Mouse (Mus musculus): ENCODE measurements around the gene Zbtb49. TPM values are rescaled to one million over a fixed set of nuclear protein-coding genes. Genes with fewer than 3 reads are reported as not detected.

The Zbtb49 gene
- polyA plus RNA-seq, 1 experiment from 2014 or later, result 11.9 TPM

DNA sequence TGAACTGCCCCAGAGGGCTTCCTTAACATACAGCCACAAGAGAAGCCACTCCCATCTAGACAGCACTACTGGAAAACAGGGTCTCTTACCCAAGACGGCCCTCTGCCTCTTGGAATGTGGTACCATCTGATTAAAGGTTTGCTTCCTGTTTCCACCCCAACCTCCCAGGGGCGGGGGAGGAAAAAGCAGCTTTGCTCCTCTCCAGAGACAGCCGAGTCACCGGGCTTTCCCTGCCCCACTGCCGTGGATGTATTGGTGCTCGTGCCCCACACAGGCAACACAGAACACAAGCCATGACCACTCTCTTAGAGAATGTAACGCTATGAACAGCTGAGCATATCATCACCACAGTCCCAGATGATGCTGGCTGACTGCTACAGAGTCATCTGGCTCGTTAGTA lies 11.3 kb downstream of the Zbtb49 start:
- WGBS, result 53% methylated on average over 8 of the region's 8 CpGs
- Histone ChIP-seq H3K36me3 (ENCODE audit: control insufficient read depth, insufficient read depth, low read length) (peaks cover 69% of the 10 kb centered on the region), H3K4me3 (ENCODE audit: low read depth, low read length) (no peak overlapping the region), H3K27me3 (replicated peaks; ENCODE audit: control insufficient read depth, insufficient read depth, low read length) (no peaks in the 10 kb centered on the region), H3K27ac (replicated peaks; ENCODE audit: low read depth, low read length) (no peak overlapping the region), H3K4me1 (ENCODE audit: control insufficient read depth, insufficient read depth, low read length) (no peaks in the 10 kb centered on the region), H3K4me2 (ENCODE audit: low read depth, low read length) (no peak overlapping the region), H3K9me3 (ENCODE audit: control insufficient read depth, low read length) (no peaks in the 10 kb centered on the region), H3K9ac (ENCODE audit: low read depth, low read length) (no peak overlapping the region)
- ATAC-seq (ENCODE audit: low read depth) (no peak), DNase-seq (ENCODE audit: low spot score) (no peak)

DNA sequence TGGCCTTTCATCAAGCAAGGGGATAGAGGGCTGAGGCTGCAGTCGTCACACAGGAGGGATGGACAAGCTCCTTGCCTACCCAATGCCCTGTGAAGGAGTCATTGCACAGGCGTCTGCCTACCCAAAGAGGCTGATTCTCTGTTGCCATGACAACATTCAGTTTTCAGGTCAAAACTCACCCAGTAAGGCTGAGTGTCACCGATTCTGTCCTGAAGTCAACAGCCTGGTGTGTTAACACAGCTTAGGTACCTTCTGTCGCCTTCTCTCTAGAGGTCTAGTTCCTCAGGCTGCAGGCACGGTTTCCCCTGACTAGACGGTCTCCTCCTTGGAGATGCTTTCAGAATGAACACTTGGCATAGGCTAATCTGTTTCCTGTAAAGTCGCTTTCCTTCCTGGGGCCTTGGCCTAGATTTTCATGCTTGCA lies 14.9 kb downstream of the Zbtb49 start:
- 77% methylated on average over 7 of the region's 7 CpGs for WGBS
- Histone ChIP-seq H3K9me3 (ENCODE audit: control insufficient read depth, low read length) (no peaks in the 10 kb centered on the region), H3K27ac (replicated peaks; ENCODE audit: low read depth, low read length) (no peak overlapping the region), H3K4me1 (ENCODE audit: control insufficient read depth, insufficient read depth, low read length) (no peaks in the 10 kb centered on the region), H3K4me2 (ENCODE audit: low read depth, low read length) (no peak overlapping the region), H3K36me3 (ENCODE audit: control insufficient read depth, insufficient read depth, low read length) (peaks cover 74% of the 10 kb centered on the region), H3K27me3 (replicated peaks; ENCODE audit: control insufficient read depth, insufficient read depth, low read length) (no peaks in the 10 kb centered on the region), H3K4me3 (ENCODE audit: low read depth, low read length) (no peak overlapping the region), H3K9ac (ENCODE audit: low read depth, low read length) (no peak overlapping the region)
- no peak for DNase-seq (ENCODE audit: low spot score)
- no peak for ATAC-seq (ENCODE audit: low read depth)

DNA sequence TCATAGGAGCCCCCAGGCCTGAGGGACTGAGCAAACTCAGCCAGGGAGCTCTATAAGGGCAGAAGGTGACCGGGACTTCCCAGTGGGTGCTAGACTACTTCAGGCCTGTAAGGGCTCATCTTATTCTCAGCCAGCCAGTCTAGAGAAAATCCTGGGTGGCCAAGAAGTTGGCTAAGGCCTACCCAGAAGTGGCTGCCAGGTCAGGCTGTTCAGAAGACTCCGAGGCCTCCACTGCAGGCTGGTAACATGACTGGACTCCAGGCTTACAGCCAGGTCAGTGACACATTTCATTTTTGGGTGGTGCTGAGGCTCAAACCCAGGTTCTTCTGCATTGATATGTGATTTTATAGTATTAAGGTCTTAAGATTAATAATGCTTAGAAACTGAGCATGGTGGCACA lies 20.6 kb downstream of the Zbtb49 start:
- H3K4me1 ChIP-seq (ENCODE audit: control insufficient read depth, insufficient read depth, low read length), result no peaks in the 10 kb centered on the region
- H3K36me3 ChIP-seq (ENCODE audit: control insufficient read depth, insufficient read depth, low read length), result peaks cover 51% of the 10 kb centered on the region
- DNase-seq (ENCODE audit: low spot score) (no peak), ATAC-seq (ENCODE audit: low read depth) (no peak)
- no peaks in the 10 kb centered on the region for H3K9me3 ChIP-seq (ENCODE audit: control insufficient read depth, low read length)
- no peak overlapping the region for H3K27ac ChIP-seq (replicated peaks; ENCODE audit: low read depth, low read length)
- WGBS, result 82% methylated on average over 2 of the region's 2 CpGs
- H3K9ac ChIP-seq (ENCODE audit: low read depth, low read length), result no peak overlapping the region
- H3K27me3 ChIP-seq (replicated peaks; ENCODE audit: control insufficient read depth, insufficient read depth, low read length), result no peaks in the 10 kb centered on the region
- H3K4me2 ChIP-seq (ENCODE audit: low read depth, low read length), result no peak overlapping the region
- H3K4me3 ChIP-seq (ENCODE audit: low read depth, low read length), result no peak overlapping the region

- peak; percentile 77 for ATAC-seq (ENCODE audit: low read depth)
- Histone ChIP-seq H3K27me3 (replicated peaks; ENCODE audit: control insufficient read depth, insufficient read depth, low read length) (no peaks in the 10 kb centered on the region), H3K4me2 (ENCODE audit: low read depth, low read length) (no peak overlapping the region), H3K36me3 (ENCODE audit: control insufficient read depth, insufficient read depth, low read length) (peaks cover 30% of the 10 kb centered on the region), H3K9ac (ENCODE audit: low read depth, low read length) (no peak overlapping the region), H3K4me1 (ENCODE audit: control insufficient read depth, insufficient read depth, low read length) (no peaks in the 10 kb centered on the region), H3K9me3 (ENCODE audit: control insufficient read depth, low read length) (no peaks in the 10 kb centered on the region), H3K27ac (replicated peaks; ENCODE audit: low read depth, low read length) (no peak overlapping the region), H3K4me3 (ENCODE audit: low read depth, low read length) (no peak overlapping the region)
- 15% methylated on average over 7 of the region's 7 CpGs for WGBS
- DNase-seq (ENCODE audit: low spot score), result peak; percentile 87
These were observed 22.8 kb downstream of the Zbtb49 start for GRCm38 (mm10) chr5:38197482-38197823.

DNA sequence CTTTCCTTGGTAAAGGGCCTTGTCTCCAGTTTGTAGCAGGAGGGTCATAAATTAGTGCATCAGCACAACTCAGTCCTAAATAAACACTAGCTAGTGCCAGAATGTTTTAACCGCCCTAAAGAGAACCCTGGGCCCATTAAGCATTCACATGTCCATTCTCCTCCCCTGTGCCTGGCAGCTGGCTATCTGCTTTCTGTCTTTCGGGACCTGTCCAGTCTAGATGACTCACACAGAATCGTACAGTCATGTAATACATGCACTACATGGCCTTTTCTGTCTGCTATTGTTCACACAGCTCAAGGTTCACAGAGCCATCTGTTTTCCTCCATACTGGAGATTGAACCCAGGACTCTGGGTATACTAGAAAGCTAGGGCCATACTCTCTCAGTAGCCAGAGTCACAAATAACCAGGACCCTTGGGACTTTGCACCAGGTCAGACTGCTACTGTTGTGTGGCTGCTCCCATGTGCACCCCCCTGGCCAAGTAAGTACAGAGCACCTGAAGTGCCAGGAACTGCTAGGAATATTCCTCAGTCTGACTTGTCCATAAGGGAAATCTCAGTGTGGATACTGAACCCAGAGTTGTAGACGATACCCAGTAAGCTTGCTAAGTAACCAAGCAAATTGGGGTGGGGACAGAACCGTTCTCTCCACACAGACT lies 23.3 kb downstream of the Zbtb49 start:
- Histone ChIP-seq H3K4me1 (ENCODE audit: control insufficient read depth, insufficient read depth, low read length) (no peaks in the 10 kb centered on the region), H3K27me3 (replicated peaks; ENCODE audit: control insufficient read depth, insufficient read depth, low read length) (no peaks in the 10 kb centered on the region), H3K4me2 (ENCODE audit: low read depth, low read length) (no peak overlapping the region), H3K27ac (replicated peaks; ENCODE audit: low read depth, low read length) (no peak overlapping the region), H3K36me3 (ENCODE audit: control insufficient read depth, insufficient read depth, low read length) (peaks cover 25% of the 10 kb centered on the region), H3K9ac (ENCODE audit: low read depth, low read length) (no peak overlapping the region), H3K4me3 (ENCODE audit: low read depth, low read length) (no peak overlapping the region), H3K9me3 (ENCODE audit: control insufficient read depth, low read length) (no peaks in the 10 kb centered on the region)
- DNase-seq (ENCODE audit: low spot score) (no peak), ATAC-seq (ENCODE audit: low read depth) (no peak)
- 75% methylated on average over 5 of the region's 5 CpGs for WGBS

GRCm38 (mm10) chr5:38195941-38196340 lies 24.3 kb downstream of the Zbtb49 start:
- ATAC-seq (ENCODE audit: low read depth) (no peak), DNase-seq (ENCODE audit: low spot score) (no peak)
- H3K9me3 ChIP-seq (ENCODE audit: control insufficient read depth, low read length), result no peaks in the 10 kb centered on the region
- H3K27ac ChIP-seq (replicated peaks; ENCODE audit: low read depth, low read length), result no peak overlapping the region
- no peak overlapping the region for H3K9ac ChIP-seq (ENCODE audit: low read depth, low read length)
- H3K36me3 ChIP-seq (ENCODE audit: control insufficient read depth, insufficient read depth, low read length), result peaks cover 15% of the 10 kb centered on the region
- H3K27me3 ChIP-seq (replicated peaks; ENCODE audit: control insufficient read depth, insufficient read depth, low read length), result no peaks in the 10 kb centered on the region
- no peak overlapping the region for H3K4me2 ChIP-seq (ENCODE audit: low read depth, low read length)
- no peaks in the 10 kb centered on the region for H3K4me1 ChIP-seq (ENCODE audit: control insufficient read depth, insufficient read depth, low read length)
- H3K4me3 ChIP-seq (ENCODE audit: low read depth, low read length), result no peak overlapping the region

DNA sequence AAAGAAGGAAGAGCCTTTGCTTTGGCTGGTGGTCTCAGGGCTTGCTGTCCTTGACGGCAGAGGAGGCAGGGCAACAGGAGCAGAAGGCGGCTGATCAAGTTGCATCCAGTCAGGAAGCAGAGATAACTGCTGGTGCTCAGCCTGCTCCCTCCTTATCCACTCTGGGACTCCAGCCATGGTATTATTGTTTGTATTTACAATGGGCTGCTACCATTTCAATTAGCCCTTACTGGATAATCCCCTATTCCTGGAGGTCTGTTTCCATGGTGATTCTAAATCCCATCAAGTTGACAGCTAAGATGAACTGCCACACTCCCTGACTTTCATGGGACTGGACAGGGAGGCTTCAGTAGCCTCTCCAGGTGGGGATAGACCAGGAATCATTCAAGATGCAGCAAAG lies 25.3 kb downstream of the Zbtb49 start:
- Histone ChIP-seq H3K9me3 (ENCODE audit: control insufficient read depth, low read length) (no peaks in the 10 kb centered on the region), H3K4me2 (ENCODE audit: low read depth, low read length) (no peak overlapping the region), H3K4me1 (ENCODE audit: control insufficient read depth, insufficient read depth, low read length) (no peaks in the 10 kb centered on the region), H3K4me3 (ENCODE audit: low read depth, low read length) (no peak overlapping the region), H3K27ac (replicated peaks; ENCODE audit: low read depth, low read length) (no peak overlapping the region), H3K36me3 (ENCODE audit: control insufficient read depth, insufficient read depth, low read length) (peaks cover 8% of the 10 kb centered on the region), H3K9ac (ENCODE audit: low read depth, low read length) (no peak overlapping the region), H3K27me3 (replicated peaks; ENCODE audit: control insufficient read depth, insufficient read depth, low read length) (no peaks in the 10 kb centered on the region)
- ATAC-seq (ENCODE audit: low read depth) (no peak), DNase-seq (ENCODE audit: low spot score) (no peak)
- 38% methylated on average over 2 of the region's 2 CpGs for WGBS

- Histone ChIP-seq H3K4me3 (ENCODE audit: low read depth, low read length) (no peak overlapping the region), H3K27me3 (replicated peaks; ENCODE audit: control insufficient read depth, insufficient read depth, low read length) (peaks cover under 1% of the 10 kb centered on the region; the same call in 1 of the 2 replicates), H3K9ac (ENCODE audit: low read depth, low read length) (no peak overlapping the region), H3K36me3 (ENCODE audit: control insufficient read depth, insufficient read depth, low read length) (no peaks in the 10 kb centered on the region), H3K27ac (replicated peaks; ENCODE audit: low read depth, low read length) (no peak overlapping the region), H3K4me1 (ENCODE audit: control insufficient read depth, insufficient read depth, low read length) (no peaks in the 10 kb centered on the region), H3K9me3 (ENCODE audit: control insufficient read depth, low read length) (no peaks in the 10 kb centered on the region), H3K4me2 (ENCODE audit: low read depth, low read length) (no peak overlapping the region)
- DNase-seq (ENCODE audit: low spot score), result no peak
- 89% methylated on average over 3 of the region's 3 CpGs for WGBS
- no peak for ATAC-seq (ENCODE audit: low read depth)
These were observed 29.4 kb downstream of the Zbtb49 start for GRCm38 (mm10) chr5:38190907-38191306.

- H3K36me3 ChIP-seq (ENCODE audit: control insufficient read depth, insufficient read depth, low read length), result no peaks in the 10 kb centered on the region
- ATAC-seq (ENCODE audit: low read depth), result no peak
- no peaks in the 10 kb centered on the region for H3K4me1 ChIP-seq (ENCODE audit: control insufficient read depth, insufficient read depth, low read length)
These were observed 33.3 kb downstream of the Zbtb49 start for GRCm38 (mm10) chr5:38187006-38187405.

More at GRCm38 (mm10) chr5:38187006-38187405, 33.3 kb downstream of the Zbtb49 start:
- H3K9me3 ChIP-seq (ENCODE audit: control insufficient read depth, low read length), result no peaks in the 10 kb centered on the region
- peaks cover 5% of the 10 kb centered on the region for H3K27me3 ChIP-seq (replicated peaks; ENCODE audit: control insufficient read depth, insufficient read depth, low read length)
- 87% methylated on average over 2 of the region's 2 CpGs for WGBS
- H3K27ac ChIP-seq (replicated peaks; ENCODE audit: low read depth, low read length), result no peak overlapping the region
- no peak overlapping the region for H3K4me3 ChIP-seq (ENCODE audit: low read depth, low read length)
- no peak overlapping the region for H3K9ac ChIP-seq (ENCODE audit: low read depth, low read length)
- DNase-seq (ENCODE audit: low spot score), result no peak
- no peak overlapping the region for H3K4me2 ChIP-seq (ENCODE audit: low read depth, low read length)

Data from embryonic facial prominence, embryonic 14.5 days (tissue).